Mouse (Mus musculus): ENCODE results near the gene Bmp7.

GRCm38 (mm10) chr2:172937326-172938190 is 2.6 kb downstream of the Bmp7 start:
- TF ChIP-seq CTCF (IDR thresholded peaks at IDR 0.05) (no peak), EP300 (IDR thresholded peaks at IDR 0.05) (no peak)

Measured in lung, postnatal 0 days (tissue).